Mouse (Mus musculus): Measurements from ENCODE around the gene Sectm1b. TPM values are rescaled to one million over a fixed set of nuclear protein-coding genes. Genes with fewer than 3 reads are reported as not detected.
"Not testable (repeated sequence)": the region's sequence is repeated elsewhere in the genome, so short reads cannot be mapped to it uniquely, and the experiment has no call there.

The Sectm1b gene
- polyA plus RNA-seq (2012; fragmentation: generic; extraction: Trizol), result not detected
- long read RNA-seq, experiment 1, result 0 reads
- long read RNA-seq, experiment 2, result 0 reads

DNA sequence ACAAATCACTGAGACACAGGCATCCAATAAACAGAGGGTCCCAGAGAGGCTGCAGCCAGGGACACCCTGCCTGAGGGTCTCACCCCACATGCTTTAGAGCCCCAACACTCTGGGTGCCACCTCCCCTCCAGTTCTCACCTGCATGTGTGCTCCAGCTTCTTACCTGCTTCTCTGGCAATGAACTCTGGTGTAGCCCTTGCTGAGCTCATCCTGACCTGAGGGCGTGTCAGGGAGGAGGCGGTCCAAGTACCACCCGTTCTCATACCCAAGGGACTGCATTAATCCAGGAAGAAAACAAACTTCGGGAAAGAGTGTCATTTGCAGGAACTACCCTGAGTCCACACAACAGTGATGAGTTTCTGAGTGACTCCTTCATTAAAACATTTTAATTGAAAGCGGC, at the start of gene Sectm1b:
Gene Sectm1b (minus strand): TSS at position 191 of the 400 bp plus-strand sequence.
- Histone ChIP-seq H3K79me3 (ENCODE audit: low read depth) (no peaks in the 10 kb centered on the region), H3K4me3 (ENCODE audit: insufficient read depth, poor library complexity, severe bottlenecking) (no peak within 1 kb of the TSS), H3K79me2 (ENCODE audit: control insufficient read depth, insufficient read depth) (no peaks in the 10 kb centered on the region), H3K27me3 (ENCODE audit: control insufficient read depth, insufficient read depth, insufficient read length) (peaks cover 26% of the 10 kb centered on the region), H3K36me3 (ENCODE audit: control insufficient read depth, insufficient read depth) (no peaks in the 10 kb centered on the region), H3ac (ENCODE audit: control insufficient read depth, insufficient read length, low read depth) (no peak within 1 kb of the TSS)
- no peak for TF ChIP-seq MAX (IDR thresholded peaks at IDR 0.05)
- no peak for TF ChIP-seq USF1 (IDR thresholded peaks at IDR 0.05; ENCODE audit: low read depth)
- TF ChIP-seq FOSL1 (IDR thresholded peaks at IDR 0.05; ENCODE audit: insufficient read depth, low read length, poor library complexity, severe bottlenecking), result no peak
- no peak for TF ChIP-seq CTCF (IDR thresholded peaks at IDR 0.05; ENCODE audit: control insufficient read depth, insufficient read depth, insufficient read length)
- TF ChIP-seq MYOG (IDR thresholded peaks at IDR 0.05; ENCODE audit: control insufficient read depth, extremely low read depth, insufficient read length), result no peak
- no peak for TF ChIP-seq MYOD1 (IDR thresholded peaks at IDR 0.05; ENCODE audit: control insufficient read depth, insufficient read length, low read depth)
- TF ChIP-seq CEBPB (IDR thresholded peaks at IDR 0.05; ENCODE audit: low read depth), result no peak

- no peak overlapping the region for H3ac ChIP-seq (ENCODE audit: control insufficient read depth, insufficient read length, low read depth)
- H3K36me3 ChIP-seq (ENCODE audit: control insufficient read depth, insufficient read depth), result no peaks in the 10 kb centered on the region
- H3K79me3 ChIP-seq (ENCODE audit: low read depth), result no peaks in the 10 kb centered on the region
- no peak overlapping the region for H3K4me3 ChIP-seq (ENCODE audit: insufficient read depth, poor library complexity, severe bottlenecking)
- H3K79me2 ChIP-seq (ENCODE audit: control insufficient read depth, insufficient read depth), result no peaks in the 10 kb centered on the region
- TF ChIP-seq MAX (IDR thresholded peaks at IDR 0.05), result no peak
- peak; percentile 7 for TF ChIP-seq CEBPB (IDR thresholded peaks at IDR 0.05; ENCODE audit: low read depth)
- no peaks in the 10 kb centered on the region for H3K27me3 ChIP-seq (ENCODE audit: control insufficient read depth, insufficient read depth, insufficient read length)
Observed at GRCm38 (mm10) chr11:121112091-121112775, 48.9 kb upstream of the Sectm1b start.

GRCm38 (mm10) chr11:121111601-121112000, 48.2 kb upstream of the Sectm1b start:
- Histone ChIP-seq H3ac (ENCODE audit: control insufficient read depth, insufficient read length, low read depth) (no peak overlapping the region), H3K36me3 (ENCODE audit: control insufficient read depth, insufficient read depth) (no peaks in the 10 kb centered on the region), H3K79me2 (ENCODE audit: control insufficient read depth, insufficient read depth) (no peaks in the 10 kb centered on the region), H3K4me3 (ENCODE audit: insufficient read depth, poor library complexity, severe bottlenecking) (no peak overlapping the region), H3K79me3 (ENCODE audit: low read depth) (no peaks in the 10 kb centered on the region), H3K27me3 (ENCODE audit: control insufficient read depth, insufficient read depth, insufficient read length) (no peaks in the 10 kb centered on the region)
- TF ChIP-seq FOSL1 (IDR thresholded peaks at IDR 0.05; ENCODE audit: insufficient read depth, low read length, poor library complexity, severe bottlenecking) (no peak), MAX (IDR thresholded peaks at IDR 0.05) (no peak), MYOD1 (IDR thresholded peaks at IDR 0.05; ENCODE audit: control insufficient read depth, insufficient read length, low read depth) (no peak), CEBPB (IDR thresholded peaks at IDR 0.05; ENCODE audit: low read depth) (no peak), CTCF (IDR thresholded peaks at IDR 0.05; ENCODE audit: control insufficient read depth, insufficient read depth, insufficient read length) (no peak), USF1 (IDR thresholded peaks at IDR 0.05; ENCODE audit: low read depth) (no peak), MYOG (IDR thresholded peaks at IDR 0.05; ENCODE audit: control insufficient read depth, extremely low read depth, insufficient read length) (no peak)

DNA sequence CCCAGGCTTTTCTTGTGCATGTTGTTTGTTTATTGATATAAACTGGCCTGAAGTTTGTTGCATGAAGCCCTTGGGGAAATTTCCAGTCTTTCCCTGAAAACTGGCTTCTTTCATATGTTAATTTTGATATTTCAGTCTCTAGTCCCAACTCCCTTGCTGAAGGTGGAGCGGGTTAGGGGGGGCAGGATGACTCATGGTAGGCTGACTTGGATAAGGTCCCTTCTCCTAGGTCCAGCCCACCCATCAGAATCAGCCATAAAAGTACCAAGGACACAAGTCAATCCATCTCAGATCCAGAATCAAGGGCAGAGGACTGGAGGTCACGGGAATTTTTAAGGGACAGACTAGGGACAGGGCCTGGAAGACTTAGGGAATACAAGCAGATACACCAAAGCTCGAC, 47.7 kb upstream of the Sectm1b start:
- no peaks in the 10 kb centered on the region for H3K27me3 ChIP-seq (ENCODE audit: control insufficient read depth, insufficient read depth, insufficient read length)
- H3K79me3 ChIP-seq (ENCODE audit: low read depth), result no peaks in the 10 kb centered on the region
- H3K4me3 ChIP-seq (ENCODE audit: insufficient read depth, poor library complexity, severe bottlenecking), result no peak overlapping the region
- no peaks in the 10 kb centered on the region for H3K36me3 ChIP-seq (ENCODE audit: control insufficient read depth, insufficient read depth)
- no peaks in the 10 kb centered on the region for H3K79me2 ChIP-seq (ENCODE audit: control insufficient read depth, insufficient read depth)
- no peak overlapping the region for H3ac ChIP-seq (ENCODE audit: control insufficient read depth, insufficient read length, low read depth)
- TF ChIP-seq MYOD1 (IDR thresholded peaks at IDR 0.05; ENCODE audit: control insufficient read depth, insufficient read length, low read depth) (no peak), MAX (IDR thresholded peaks at IDR 0.05) (no peak), USF1 (IDR thresholded peaks at IDR 0.05; ENCODE audit: low read depth) (no peak), CEBPB (IDR thresholded peaks at IDR 0.05; ENCODE audit: low read depth) (no peak), CTCF (IDR thresholded peaks at IDR 0.05; ENCODE audit: control insufficient read depth, insufficient read depth, insufficient read length) (no peak), MYOG (IDR thresholded peaks at IDR 0.05; ENCODE audit: control insufficient read depth, extremely low read depth, insufficient read length) (no peak), FOSL1 (IDR thresholded peaks at IDR 0.05; ENCODE audit: insufficient read depth, low read length, poor library complexity, severe bottlenecking) (no peak)

DNA sequence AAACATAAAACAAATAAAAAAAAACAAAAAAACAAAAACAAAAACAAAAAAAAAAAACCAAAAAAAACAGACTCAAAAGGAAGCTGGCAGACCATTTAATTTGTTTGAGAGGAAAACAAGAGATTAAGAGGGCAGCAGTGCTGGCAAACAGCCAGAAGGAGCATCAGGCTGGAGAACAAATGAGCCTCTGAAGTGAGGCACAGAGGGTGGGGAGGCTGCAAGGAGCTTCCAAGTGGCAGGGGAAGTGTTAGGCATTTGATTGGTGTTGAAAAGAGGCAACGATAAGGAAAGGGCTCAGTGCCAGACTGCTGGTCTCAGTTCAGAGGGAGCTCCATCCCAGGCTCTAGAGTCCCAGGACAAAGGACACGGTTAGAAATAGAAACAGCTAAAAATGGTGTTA, 46.6 kb upstream of the Sectm1b start:
- TF ChIP-seq MYOD1 (IDR thresholded peaks at IDR 0.05; ENCODE audit: control insufficient read depth, insufficient read length, low read depth), result no peak
- no peak for TF ChIP-seq MAX (IDR thresholded peaks at IDR 0.05)
- TF ChIP-seq CEBPB (IDR thresholded peaks at IDR 0.05; ENCODE audit: low read depth), result no peak
- no peak for TF ChIP-seq CTCF (IDR thresholded peaks at IDR 0.05; ENCODE audit: control insufficient read depth, insufficient read depth, insufficient read length)
- Histone ChIP-seq H3K27me3 (ENCODE audit: control insufficient read depth, insufficient read depth, insufficient read length) (no peaks in the 10 kb centered on the region), H3K79me2 (ENCODE audit: control insufficient read depth, insufficient read depth) (no peaks in the 10 kb centered on the region), H3K79me3 (ENCODE audit: low read depth) (no peaks in the 10 kb centered on the region), H3ac (ENCODE audit: control insufficient read depth, insufficient read length, low read depth) (no peak overlapping the region), H3K4me3 (ENCODE audit: insufficient read depth, poor library complexity, severe bottlenecking) (no peak overlapping the region), H3K36me3 (ENCODE audit: control insufficient read depth, insufficient read depth) (no peaks in the 10 kb centered on the region)

DNA sequence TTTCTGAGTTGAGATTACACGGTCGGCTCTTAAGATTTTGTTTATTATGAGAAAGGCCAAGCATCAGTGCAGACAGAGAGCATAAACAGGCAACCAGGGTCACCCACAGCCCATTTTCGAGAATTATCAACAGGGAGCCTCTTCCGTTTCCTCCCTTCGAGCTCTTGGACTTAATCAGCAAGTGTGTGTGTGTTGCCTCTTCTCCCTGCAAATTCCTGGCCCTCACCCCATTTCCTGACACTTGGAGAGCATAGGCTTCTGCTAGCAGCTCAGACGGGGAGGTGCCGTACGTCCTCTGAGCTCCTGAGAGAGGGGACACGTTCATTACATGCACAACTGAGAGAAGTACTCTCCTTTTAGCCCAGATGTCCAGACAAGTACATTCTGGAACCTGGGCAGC, 44.7 kb upstream of the Sectm1b start:
- no peaks in the 10 kb centered on the region for H3K79me2 ChIP-seq (ENCODE audit: control insufficient read depth, insufficient read depth)
- TF ChIP-seq MAX (IDR thresholded peaks at IDR 0.05), result no peak
- no peak for TF ChIP-seq MYOG (IDR thresholded peaks at IDR 0.05; ENCODE audit: control insufficient read depth, extremely low read depth, insufficient read length)
- no peak for TF ChIP-seq USF1 (IDR thresholded peaks at IDR 0.05; ENCODE audit: low read depth)
- no peak for TF ChIP-seq FOSL1 (IDR thresholded peaks at IDR 0.05; ENCODE audit: insufficient read depth, low read length, poor library complexity, severe bottlenecking)
- no peak for TF ChIP-seq MYOD1 (IDR thresholded peaks at IDR 0.05; ENCODE audit: control insufficient read depth, insufficient read length, low read depth)
- no peak for TF ChIP-seq CEBPB (IDR thresholded peaks at IDR 0.05; ENCODE audit: low read depth)
- no peak for TF ChIP-seq CTCF (IDR thresholded peaks at IDR 0.05; ENCODE audit: control insufficient read depth, insufficient read depth, insufficient read length)
- no peaks in the 10 kb centered on the region for H3K36me3 ChIP-seq (ENCODE audit: control insufficient read depth, insufficient read depth)
- H3ac ChIP-seq (ENCODE audit: control insufficient read depth, insufficient read length, low read depth), result no peak overlapping the region
- no peaks in the 10 kb centered on the region for H3K27me3 ChIP-seq (ENCODE audit: control insufficient read depth, insufficient read depth, insufficient read length)
- H3K79me3 ChIP-seq (ENCODE audit: low read depth), result no peaks in the 10 kb centered on the region
- H3K4me3 ChIP-seq (ENCODE audit: insufficient read depth, poor library complexity, severe bottlenecking), result no peak overlapping the region

GRCm38 (mm10) chr11:121107242-121107641, 43.9 kb upstream of the Sectm1b start:
- not testable (repeated sequence) for H3K79me3 ChIP-seq (ENCODE audit: low read depth); H3K27me3 ChIP-seq (ENCODE audit: control insufficient read depth, insufficient read depth, insufficient read length); H3ac ChIP-seq (ENCODE audit: control insufficient read depth, insufficient read length, low read depth); H3K4me3 ChIP-seq (ENCODE audit: insufficient read depth, poor library complexity, severe bottlenecking); H3K36me3 ChIP-seq (ENCODE audit: control insufficient read depth, insufficient read depth); H3K79me2 ChIP-seq (ENCODE audit: control insufficient read depth, insufficient read depth)

All from C2C12 (cell line).